Mouse (Mus musculus) heart, adult 18-20 months (tissue): Measurements from ENCODE around the gene Angptl8. TPM values are rescaled to one million over a fixed set of nuclear protein-coding genes. Genes with fewer than 3 reads are reported as not detected.

Experiments
- microRNA-seq, 2 experiments: library from miRNA; unstranded; fragments of <30 nt; microRNA quantifications; one replicate each; pipeline ENCODE4 v1.2.0; 2022
- total RNA-seq, 2 experiments: library from RNA; stranded (reverse); gene quantifications; 2 replicates each; pipeline ENCODE4 v1.2.3; 2021

Angptl8 gene
- total RNA-seq, 2 experiments from 2014 or later: 0.69 TPM; not detected in 1

Small RNA genes lying within 50 kb of the gene (microRNA-seq; reads per million reads assigned to microRNA genes)
- 0.76 to 5.4 reads per million in 2 experiments for gene Mir7083

Other genes starting within 250 kb of the Angptl8 start
- gene Timm29, start 242.8 kb upstream of the Angptl8 start, total RNA-seq: 10 to 100 TPM; 62.0 to 62.2 TPM
- gene Yipf2, start 242.7 kb upstream of the Angptl8 start, total RNA-seq: 1 to 10 TPM; 4.8 to 7.6 TPM
- 10 to 100 TPM; 45.7 to 50.8 TPM for gene Smarca4, start 219.3 kb upstream of the Angptl8 start, total RNA-seq
- 1 to 10 TPM; 1.9 to 2.4 TPM for gene Ldlr, start 112.0 kb upstream of the Angptl8 start, total RNA-seq
- 1 to 10 TPM; 4.7 to 6.4 TPM for gene Spc24, start 75.2 kb upstream of the Angptl8 start, total RNA-seq
- gene Kank2, start 36.8 kb upstream of the Angptl8 start, total RNA-seq: 10 to 100 TPM; 58.1 to 60.8 TPM
- gene Dock6, start 17.1 kb downstream of the Angptl8 start, total RNA-seq: 10 to 100 TPM; 24.3 to 24.6 TPM
- gene Rab3d, start 82.7 kb downstream of the Angptl8 start, total RNA-seq: 10 to 100 TPM; 16.2 to 18.2 TPM
- 1 to 10 TPM; 3.7 to 6.0 TPM for gene Ccdc159, start 92.0 kb downstream of the Angptl8 start, total RNA-seq
- 10 to 100 TPM; 72.7 to 81.2 TPM for gene Tmem205, start 92.0 kb downstream of the Angptl8 start, total RNA-seq
- 1 to 10 TPM; 2.4 to 3.0 TPM for gene Plppr2, start 101.5 kb downstream of the Angptl8 start, total RNA-seq
- 1 to 10 TPM; 7.6 to 7.8 TPM for gene Swsap1, start 120.2 kb downstream of the Angptl8 start, total RNA-seq
- gene Epor, start 128.0 kb downstream of the Angptl8 start, total RNA-seq: 1 to 10 TPM in 1 of 2 experiments, under 1 TPM in 1; 0.84 to 2.1 TPM
- gene Rgl3, start 153.9 kb downstream of the Angptl8 start, total RNA-seq: 1 to 10 TPM; 4.8 to 7.1 TPM
- under 1 TPM in 1 of 2 experiments, not detected in 1; 0.31 TPM for gene Ccdc151, start 167.1 kb downstream of the Angptl8 start, total RNA-seq
- gene Prkcsh, start 167.3 kb downstream of the Angptl8 start, total RNA-seq: 10 to 100 TPM; 58.7 to 64.6 TPM
- gene Elavl3, start 216.5 kb downstream of the Angptl8 start, total RNA-seq: under 1 TPM in 1 of 2 experiments, not detected in 1; 0.26 TPM
- under 1 TPM in 1 of 2 experiments, not detected in 1; 0.55 TPM for gene Gm49318, start 235.7 kb downstream of the Angptl8 start, total RNA-seq
- gene Zfp653, start 235.9 kb downstream of the Angptl8 start, total RNA-seq: 1 to 10 TPM; 3.8 to 3.9 TPM
- 100 to 1,000 TPM; 105 to 108 TPM for gene Ecsit, start 249.9 kb downstream of the Angptl8 start, total RNA-seq